Mouse (Mus musculus) intestine, embryonic 14.5 days (tissue): ENCODE results near the gene Mstn. TPM values are rescaled to one million over a fixed set of nuclear protein-coding genes. Genes with fewer than 3 reads are reported as not detected.

ENCODE experiments used
- ATAC-seq: fragments of 200-750 bp; cut with Nextera tagmentation; replicated peaks from 2 replicates; pipeline ENCODE4 v1.8.0; 2017; ENCODE audit warnings: low read depth, moderate number of reproducible peaks, moderate TSS enrichment, moderate library complexity; ENCODE audit not compliant: low FRiP score, low TSS enrichment
- DNase-seq: peaks from one replicate; pipeline ENCODE4 v3.0.0-alpha.2; 2018; ENCODE audit warnings: low spot score
- H3K27ac ChIP-seq: fragments of 300-500 bp; sonication (generic); 2 replicates; pipeline ENCODE4 v1.5.1; 2014; ENCODE audit warnings: low read depth, mild to moderate bottlenecking, control low read depth
- H3K27me3 ChIP-seq: fragments of 300-500 bp; sonication (generic); replicated peaks from 2 replicates; pipeline ENCODE4 v1.6.1; 2014; ENCODE audit warnings: low read length, control low read depth; ENCODE audit not compliant: control insufficient read depth, insufficient read depth
- H3K36me3 ChIP-seq: fragments of 300-500 bp; sonication (generic); 2 replicates; pipeline ENCODE4 v1.6.1; 2014; ENCODE audit warnings: low read length, control low read depth; ENCODE audit not compliant: control insufficient read depth, insufficient read depth
- H3K4me1 ChIP-seq: fragments of 300-500 bp; sonication (generic); replicated peaks from 2 replicates; pipeline ENCODE4 v1.6.1; 2014; ENCODE audit warnings: low read length, control low read depth, mixed read lengths; ENCODE audit not compliant: control insufficient read depth, insufficient read depth
- H3K4me2 ChIP-seq: fragments of 300-500 bp; sonication (generic); 2 replicates; pipeline ENCODE4 v1.6.1; 2014; ENCODE audit warnings: low read length
- H3K4me3 ChIP-seq: fragments of 300-500 bp; sonication (generic); 2 replicates; pipeline ENCODE4 v1.5.1; 2014; ENCODE audit warnings: low read depth, low read length, control low read depth, mixed read lengths
- H3K9ac ChIP-seq: fragments of 300-500 bp; sonication (generic); 2 replicates; pipeline ENCODE4 v1.6.1; 2014; ENCODE audit warnings: mild to moderate bottlenecking, low read length
- H3K9me3 ChIP-seq: fragments of 300-500 bp; sonication (generic); 2 replicates; pipeline ENCODE4 v1.6.1; 2016; ENCODE audit warnings: low read length, control low read depth; ENCODE audit not compliant: control insufficient read depth
- WGBS: fragments of 180-500 bp; shearing (Covaris S2); extraction: QIAGEN DNeasy Blood & Tissue Kit; methylation state at CpG from one replicate; pipeline ENCODE4 v1.1.7; 2014; 5-methylcytosine and 5-hydroxymethylcytosine counted together
- polyA plus RNA-seq: library from polyadenylated mRNA; unstranded; fragments of >200 nt; fragmentation: Nextera tagmentation; extraction: Ambion mirVana; gene quantifications from 2 replicates; pipeline ENCODE4 v1.2.1, GENCODE M21; 2014

Mstn gene
- polyA plus RNA-seq, 1 experiment from 2014 or later = not detected

DNA sequence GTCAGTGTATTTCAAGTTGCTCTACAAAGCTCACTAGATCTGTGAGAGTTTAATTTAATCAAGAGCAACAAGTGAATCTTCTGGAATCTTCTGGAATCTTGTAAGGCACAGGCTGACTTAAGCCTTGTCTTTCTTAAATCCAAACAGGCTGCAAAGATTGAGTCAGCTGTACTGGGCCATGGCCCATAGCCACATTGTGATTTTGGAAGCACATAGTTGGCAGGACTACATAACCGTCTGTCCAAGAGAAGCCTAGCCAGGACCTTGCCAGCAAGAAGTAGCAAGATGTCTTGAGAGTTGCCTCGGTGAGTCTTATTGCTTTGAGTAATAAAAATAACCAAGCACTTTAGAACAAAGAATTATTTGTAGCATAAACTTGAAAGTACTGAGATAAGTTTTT, 18.4 kb downstream of the Mstn start:
- Histone ChIP-seq H3K27me3 (no peaks in the 10 kb centered on the region), H3K9me3 (no peaks in the 10 kb centered on the region), H3K9ac (no peak overlapping the region), H3K4me3 (no peak overlapping the region), H3K27ac (no peak overlapping the region), H3K4me1 (no peaks in the 10 kb centered on the region), H3K36me3 (no peaks in the 10 kb centered on the region), H3K4me2 (no peak overlapping the region)
- no peak for ATAC-seq
- DNase-seq = no peak
- 86% methylated on average over 2 of the region's 2 CpGs for WGBS

DNA sequence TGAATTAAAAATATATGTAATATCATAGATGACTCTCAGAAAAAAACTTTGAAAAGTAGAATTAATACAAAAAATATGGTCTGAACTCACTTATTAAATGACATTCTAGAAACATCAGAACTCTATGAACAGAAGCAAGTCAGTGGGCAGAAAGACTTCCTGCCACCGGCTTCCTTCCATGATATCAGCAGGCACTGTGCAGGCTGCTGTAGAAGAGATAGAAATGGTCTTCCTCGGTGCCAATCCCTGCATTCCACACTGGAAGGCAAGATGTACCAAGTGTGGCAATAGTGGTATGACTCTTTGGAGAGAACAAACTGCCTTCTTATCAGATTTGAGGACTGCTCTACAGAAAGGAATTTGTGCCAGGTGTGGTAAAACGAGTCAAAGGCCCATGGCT, 19.2 kb downstream of the Mstn start:
- WGBS = 80% methylated on average over 3 of the region's 3 CpGs
- Histone ChIP-seq H3K9ac (no peak overlapping the region), H3K27ac (no peak overlapping the region), H3K4me2 (no peak overlapping the region), H3K9me3 (no peaks in the 10 kb centered on the region), H3K4me3 (no peak overlapping the region), H3K4me1 (no peaks in the 10 kb centered on the region), H3K27me3 (no peaks in the 10 kb centered on the region), H3K36me3 (no peaks in the 10 kb centered on the region)
- DNase-seq (no peak), ATAC-seq (no peak)

DNA sequence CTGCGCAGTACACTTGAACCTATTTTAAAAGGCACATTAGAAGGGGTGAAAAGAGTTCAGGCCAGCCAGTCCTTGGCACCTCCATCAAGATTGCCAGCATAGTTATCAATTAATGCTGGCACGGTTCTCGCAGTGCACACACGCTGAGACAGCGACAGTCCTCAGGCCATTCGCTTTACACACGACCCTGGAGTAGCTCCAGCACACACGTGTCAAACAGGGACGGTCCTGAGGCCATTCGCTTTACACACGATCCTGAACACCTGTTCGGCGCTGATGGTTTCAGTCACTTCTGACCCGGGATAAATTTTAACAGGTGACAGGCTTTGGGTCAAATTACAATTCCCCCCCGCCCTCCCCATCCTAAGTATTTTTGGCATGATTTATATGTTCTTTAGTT, 23.8 kb downstream of the Mstn start:
- no peaks in the 10 kb centered on the region for H3K27me3 ChIP-seq
- no peak for ATAC-seq
- H3K4me1 ChIP-seq = no peaks in the 10 kb centered on the region
- no peaks in the 10 kb centered on the region for H3K36me3 ChIP-seq
- no peak overlapping the region for H3K27ac ChIP-seq
- H3K9ac ChIP-seq = no peak overlapping the region
- no peak overlapping the region for H3K4me2 ChIP-seq
- no peaks in the 10 kb centered on the region for H3K9me3 ChIP-seq
- WGBS = 64% methylated on average over 15 of the region's 15 CpGs
- DNase-seq = no peak
- no peak overlapping the region for H3K4me3 ChIP-seq

DNA sequence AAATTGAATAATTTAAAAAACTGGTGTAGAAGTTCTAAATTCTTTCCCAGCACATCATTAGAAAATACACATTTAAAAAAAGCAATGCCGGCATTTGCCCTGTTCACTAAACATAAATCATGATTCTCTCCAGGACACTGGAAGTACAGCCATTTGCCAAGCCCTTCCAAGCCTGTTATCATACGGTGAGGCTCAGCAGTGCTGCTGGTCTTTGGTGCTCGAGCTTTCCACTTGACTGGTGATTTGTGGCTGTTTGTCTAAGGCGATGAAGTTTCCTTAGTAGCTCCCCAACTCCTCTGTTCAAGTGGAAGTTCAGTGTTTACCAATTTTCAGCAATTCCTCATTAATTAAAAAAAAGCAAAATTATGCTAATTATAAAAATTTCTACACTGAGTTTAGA, 24.6 kb downstream of the Mstn start:
- DNase-seq = no peak
- no peak overlapping the region for H3K27ac ChIP-seq
- no peaks in the 10 kb centered on the region for H3K27me3 ChIP-seq
- no peak overlapping the region for H3K4me2 ChIP-seq
- 21% methylated on average over 4 of the region's 4 CpGs for WGBS
- H3K9me3 ChIP-seq = no peaks in the 10 kb centered on the region
- no peak for ATAC-seq
- H3K4me3 ChIP-seq = no peak overlapping the region
- H3K4me1 ChIP-seq = no peaks in the 10 kb centered on the region
- H3K36me3 ChIP-seq = no peaks in the 10 kb centered on the region
- no peak overlapping the region for H3K9ac ChIP-seq

DNA sequence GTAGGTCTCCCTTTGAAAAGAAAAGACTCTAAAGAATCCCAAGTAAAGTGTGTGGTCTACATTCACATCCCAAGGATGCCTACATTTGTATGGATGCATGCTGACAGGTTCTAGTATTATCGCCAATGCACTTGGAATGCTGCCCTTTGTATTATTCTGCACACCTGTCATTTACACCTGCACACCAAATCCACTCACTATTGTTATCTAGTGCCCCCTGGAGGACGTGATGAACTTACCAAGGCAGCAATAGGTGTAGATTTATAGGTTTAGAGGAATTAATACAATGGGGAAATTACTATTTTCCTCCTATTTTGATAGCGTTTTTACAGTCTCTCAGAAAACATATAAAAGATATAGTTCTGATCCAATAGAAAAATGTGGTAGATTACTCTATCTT, 31.7 kb downstream of the Mstn start:
- WGBS = 41% methylated on average over 3 of the region's 3 CpGs
- no peaks in the 10 kb centered on the region for H3K27me3 ChIP-seq
- no peak for ATAC-seq
- no peaks in the 10 kb centered on the region for H3K36me3 ChIP-seq
- H3K4me3 ChIP-seq = no peak overlapping the region
- no peak overlapping the region for H3K27ac ChIP-seq
- DNase-seq = no peak
- H3K4me1 ChIP-seq = no peaks in the 10 kb centered on the region
- no peak overlapping the region for H3K9ac ChIP-seq
- no peak overlapping the region for H3K4me2 ChIP-seq
- no peaks in the 10 kb centered on the region for H3K9me3 ChIP-seq

DNA sequence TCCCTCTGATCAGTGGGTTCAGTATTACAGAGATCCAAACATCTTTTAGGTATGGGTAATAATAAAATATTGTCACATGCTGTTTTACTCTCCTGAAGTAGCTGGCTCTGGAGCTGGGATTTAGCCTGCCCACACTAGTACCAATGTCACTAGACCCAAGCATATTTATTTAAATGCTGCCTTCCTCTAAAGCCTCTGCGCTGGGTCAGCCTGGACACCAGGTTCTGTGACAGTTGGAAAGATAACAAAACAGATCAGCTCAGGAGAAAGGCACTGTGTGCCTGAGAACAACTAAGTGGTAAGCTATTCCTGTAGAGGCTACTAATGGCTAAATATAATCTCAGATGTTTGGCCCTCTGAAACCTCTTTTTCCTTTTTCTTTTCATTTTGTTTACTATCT, 49.1 kb downstream of the Mstn start:
- Histone ChIP-seq H3K27ac (no peak overlapping the region), H3K36me3 (no peaks in the 10 kb centered on the region), H3K9ac (no peak overlapping the region), H3K4me1 (no peaks in the 10 kb centered on the region), H3K4me2 (no peak overlapping the region), H3K27me3 (no peaks in the 10 kb centered on the region), H3K9me3 (no peaks in the 10 kb centered on the region), H3K4me3 (no peak overlapping the region)
- DNase-seq (no peak), ATAC-seq (no peak)
- 59% methylated on average over 1 of the region's 1 CpGs for WGBS

Other genes starting within 250 kb of the Mstn start
- 7.6 and 11.0 TPM in 2 replicates for gene Inpp1, start 244.0 kb upstream of the Mstn start, polyA plus RNA-seq
- 16.8 and 19.1 TPM in 2 replicates for gene Hibch, start 216.7 kb upstream of the Mstn start, polyA plus RNA-seq
- 10.7 and 12.5 TPM in 2 replicates for gene 1700019D03Rik, start 41.5 kb upstream of the Mstn start, polyA plus RNA-seq
- gene 1700019A02Rik, start 126.0 kb downstream of the Mstn start, polyA plus RNA-seq = not detected in 2 replicates
- 16.7 and 19.8 TPM in 2 replicates for gene Pms1, start 235.4 kb downstream of the Mstn start, polyA plus RNA-seq
- 51.4 and 51.7 TPM in 2 replicates for gene Ormdl1, start 235.5 kb downstream of the Mstn start, polyA plus RNA-seq
- not detected in 2 replicates for gene Gm28778, start 235.5 kb downstream of the Mstn start, polyA plus RNA-seq